Mouse (Mus musculus) 3T3-L1 (cell line): ENCODE data around the gene C2cd5.

Experiments
- DNase-seq: peaks from one replicate; pipeline ENCODE4 v3.0.0-alpha.2; 2015; ENCODE audit warnings: low read depth, low spot score

C2cd5 gene

DNA sequence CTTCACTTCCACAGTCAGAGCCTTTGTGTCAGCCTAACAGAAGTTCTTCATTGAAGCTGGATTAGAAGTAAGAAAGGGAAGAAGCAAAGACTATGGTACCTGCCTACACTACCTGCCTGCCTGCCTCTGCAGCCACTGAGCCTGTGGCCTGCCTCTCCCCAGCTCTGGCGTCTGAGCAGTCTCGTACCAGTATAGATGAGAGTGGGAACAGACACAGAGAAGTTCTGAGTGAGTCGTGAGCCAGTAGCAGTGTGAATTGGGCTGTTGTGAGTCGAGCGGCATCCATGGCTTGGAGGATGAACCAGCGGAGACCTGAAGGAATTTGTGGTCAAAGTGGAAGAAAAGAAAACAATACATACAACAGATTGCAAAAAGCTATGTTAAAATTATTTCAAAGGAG, 26.5 kb downstream of the C2cd5 start:
- DNase-seq: peak; percentile 62

GRCm38 (mm10) chr6:143072412-143073014, 27.4 kb downstream of the C2cd5 start:
- peak; percentile 89 for DNase-seq

- DNase-seq: no peak
Observed at GRCm38 (mm10) chr6:143070736-143071135, 29.2 kb downstream of the C2cd5 start.

DNA sequence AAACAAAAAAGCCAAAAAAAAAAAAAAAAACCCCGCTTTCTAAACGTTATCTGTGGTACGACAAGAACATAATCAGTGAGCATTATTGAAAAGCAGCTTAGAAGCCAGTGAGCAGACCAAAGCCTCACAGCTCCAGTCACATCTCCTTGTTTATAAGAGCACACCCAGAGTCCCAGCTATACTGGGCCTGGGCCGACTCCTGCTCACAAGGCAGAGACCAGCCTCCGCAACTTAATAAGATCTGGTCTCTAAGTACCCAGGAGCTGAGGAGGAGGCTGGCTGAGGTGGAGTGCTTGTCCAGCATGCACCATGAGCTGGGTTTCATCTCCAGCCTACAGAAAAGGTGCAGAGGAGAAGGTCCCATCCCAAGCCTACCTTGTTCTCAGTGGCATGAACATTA, 29.9 kb downstream of the C2cd5 start:
- DNase-seq: no peak

- DNase-seq: no peak
Observed at GRCm38 (mm10) chr6:143069606-143070005, 30.3 kb downstream of the C2cd5 start.

GRCm38 (mm10) chr6:143068181-143068915, 31.6 kb downstream of the C2cd5 start:
- DNase-seq: no peak

DNA sequence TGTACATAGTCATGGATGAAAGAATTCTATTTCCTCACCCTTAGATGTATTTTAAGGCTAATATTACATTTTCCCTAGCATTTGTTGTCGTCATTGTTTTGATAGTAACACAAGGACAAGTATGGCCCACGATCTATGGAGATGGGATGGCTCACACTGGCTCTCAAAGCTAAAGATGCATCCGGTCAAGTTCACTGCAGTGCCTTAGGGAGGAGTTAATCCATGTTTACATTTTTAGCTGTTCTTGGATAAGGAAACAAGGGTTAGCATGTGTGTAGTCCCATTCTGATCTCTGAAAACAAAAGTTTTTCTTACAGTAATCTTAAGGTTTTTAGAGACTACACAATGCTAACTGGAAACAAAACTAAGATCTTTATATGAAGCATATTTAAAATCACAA, 32.3 kb downstream of the C2cd5 start:
- no peak for DNase-seq

DNA sequence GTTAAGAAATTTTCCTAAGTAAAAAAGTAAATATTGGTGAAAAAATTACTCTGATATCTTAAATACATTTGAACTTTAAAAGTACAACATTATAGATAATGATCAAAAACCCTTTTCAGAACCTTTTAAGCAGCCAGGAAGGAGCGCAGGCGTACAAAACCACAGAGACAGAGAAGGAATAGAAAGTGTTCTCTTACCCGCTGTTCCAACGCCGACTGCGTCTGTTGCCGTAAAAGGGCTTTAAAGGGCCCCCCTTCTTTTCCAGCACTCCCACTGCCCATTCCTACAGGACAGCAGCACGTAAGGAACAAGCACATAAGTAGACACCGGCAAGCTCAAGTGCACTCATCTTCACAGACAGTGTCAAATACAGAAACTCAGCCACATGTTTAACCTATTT, 33.1 kb downstream of the C2cd5 start:
- no peak for DNase-seq

GRCm38 (mm10) chr6:143064047-143064446, 35.9 kb downstream of the C2cd5 start:
- DNase-seq: no peak

DNA sequence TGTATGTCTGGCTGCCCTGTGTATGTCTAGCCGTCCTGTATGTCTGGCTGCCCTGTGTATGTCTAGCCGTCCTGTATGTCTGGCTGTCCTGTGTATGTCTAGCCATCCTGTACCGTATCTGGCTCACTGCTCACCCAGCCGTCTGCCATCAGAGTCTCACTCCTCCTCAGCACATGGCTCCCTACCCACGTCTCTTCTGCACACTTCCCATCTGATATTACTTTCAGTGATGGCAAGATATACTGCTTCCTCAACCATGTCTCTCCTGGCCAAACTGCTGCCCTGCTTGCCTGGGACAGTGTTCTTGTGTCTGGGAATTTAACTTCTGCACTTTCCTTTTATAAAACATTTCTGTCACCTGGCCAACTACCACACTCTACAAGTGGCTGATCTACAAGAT, 42.3 kb downstream of the C2cd5 start:
- DNase-seq: no peak

GRCm38 (mm10) chr6:143051566-143051965, 48.4 kb downstream of the C2cd5 start:
- no peak for DNase-seq

DNA sequence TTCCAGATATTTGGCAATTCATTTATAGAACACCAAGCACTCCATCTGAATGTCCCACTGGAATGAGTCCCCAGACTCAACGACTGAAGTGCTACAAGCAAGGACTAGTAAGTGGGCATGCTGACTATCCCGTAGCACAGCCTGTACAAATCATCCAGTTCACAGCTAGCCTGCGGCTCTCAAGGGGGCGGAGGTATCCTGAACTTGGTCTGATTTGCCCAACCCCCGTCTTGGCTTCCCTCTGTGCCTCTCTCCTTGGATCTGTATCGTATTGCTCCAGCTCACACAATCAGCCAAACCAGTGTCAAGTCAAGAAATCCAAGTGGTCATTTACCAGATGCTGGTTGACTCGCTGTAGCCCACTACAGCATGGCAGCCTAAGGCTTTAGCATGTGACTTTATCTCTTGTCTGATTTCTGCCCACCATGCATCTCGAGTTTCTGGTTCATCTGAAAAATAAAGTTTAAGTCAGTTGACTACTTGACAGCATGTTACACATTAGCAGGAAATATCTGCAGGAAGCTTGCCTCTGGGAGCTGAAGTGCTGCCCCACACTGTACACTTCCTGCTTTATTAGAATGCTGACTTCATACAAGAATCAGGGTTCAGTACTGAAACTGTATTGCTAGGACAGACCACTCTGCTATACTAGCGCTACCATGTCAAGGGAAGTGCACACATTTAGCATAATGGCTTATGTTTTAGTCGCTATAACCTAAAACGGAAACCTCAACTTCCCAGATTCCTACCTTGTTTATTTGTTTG, 50.0 kb downstream of the C2cd5 start:
- DNase-seq: no peak

DNA sequence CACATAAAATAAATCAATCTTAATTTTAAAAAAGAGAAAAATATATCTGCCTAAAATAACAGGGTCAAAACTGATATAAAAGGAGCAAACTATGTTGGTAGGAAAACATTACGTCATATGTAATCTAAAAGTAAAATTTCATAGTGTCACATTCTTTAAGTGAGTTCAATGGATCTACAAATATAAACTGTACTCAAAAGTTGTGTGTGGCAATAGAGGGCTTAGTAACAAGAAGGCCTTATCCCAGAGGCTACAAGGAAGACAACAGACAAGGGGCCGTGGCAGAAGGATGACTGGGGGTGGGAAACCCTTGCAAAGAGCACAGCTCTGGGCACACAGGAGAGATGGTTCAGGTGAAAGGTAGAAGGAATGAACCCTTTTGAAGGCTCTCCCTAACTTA, 50.8 kb downstream of the C2cd5 start:
- no peak for DNase-seq

GRCm38 (mm10) chr6:143047538-143048258, 52.2 kb downstream of the C2cd5 start:
- no peak for DNase-seq

GRCm38 (mm10) chr6:143041578-143041977, 58.4 kb downstream of the C2cd5 start:
- no peak for DNase-seq

DNA sequence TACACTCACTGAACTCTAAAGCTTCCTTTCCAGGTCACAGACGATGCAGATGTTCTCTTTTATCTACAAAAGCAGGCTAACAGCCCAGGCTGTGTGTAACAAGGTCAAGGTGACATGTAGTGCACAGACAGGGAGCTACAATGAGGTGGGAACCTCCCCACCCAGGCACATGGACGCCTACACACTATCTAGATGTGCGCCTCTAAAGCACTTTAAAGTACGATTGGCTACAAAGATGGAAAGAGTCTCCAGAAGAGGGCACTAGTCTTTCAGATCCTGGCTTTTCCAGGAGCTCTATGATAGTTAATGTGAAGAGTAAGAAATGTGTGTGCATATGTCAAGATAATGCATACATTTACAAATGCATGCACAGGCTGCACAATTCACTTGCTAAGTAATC, 64.7 kb downstream of the C2cd5 start:
- DNase-seq: no peak

DNA sequence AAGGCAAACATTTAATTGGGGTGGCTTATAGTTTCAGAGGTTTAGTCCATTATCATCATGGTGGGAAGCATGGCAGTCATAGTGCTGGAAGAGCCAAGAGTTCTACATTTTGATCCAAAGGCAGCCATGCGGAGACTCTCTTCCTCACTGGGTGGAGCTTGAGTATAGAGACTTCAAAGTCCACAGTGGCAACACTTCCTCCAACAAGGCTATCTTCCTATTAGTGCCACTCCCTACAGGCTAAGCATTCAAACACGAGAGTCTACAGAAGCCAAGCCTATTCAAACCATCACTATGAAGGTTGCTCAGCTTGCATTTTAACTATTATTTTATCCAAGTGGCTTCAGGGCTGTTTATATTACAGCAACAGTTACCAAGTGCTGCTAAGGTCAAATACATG, 65.4 kb downstream of the C2cd5 start:
- DNase-seq: no peak

- no peak for DNase-seq
Observed at GRCm38 (mm10) chr6:143030521-143030920, 69.4 kb downstream of the C2cd5 start.

GRCm38 (mm10) chr6:143027896-143028295, 72.0 kb downstream of the C2cd5 start:
- DNase-seq: no peak

- no peak for DNase-seq
Observed at GRCm38 (mm10) chr6:143027402-143027801, 72.5 kb downstream of the C2cd5 start.

- no peak for DNase-seq
Observed at GRCm38 (mm10) chr6:143023691-143024090, 76.2 kb downstream of the C2cd5 start.

DNA sequence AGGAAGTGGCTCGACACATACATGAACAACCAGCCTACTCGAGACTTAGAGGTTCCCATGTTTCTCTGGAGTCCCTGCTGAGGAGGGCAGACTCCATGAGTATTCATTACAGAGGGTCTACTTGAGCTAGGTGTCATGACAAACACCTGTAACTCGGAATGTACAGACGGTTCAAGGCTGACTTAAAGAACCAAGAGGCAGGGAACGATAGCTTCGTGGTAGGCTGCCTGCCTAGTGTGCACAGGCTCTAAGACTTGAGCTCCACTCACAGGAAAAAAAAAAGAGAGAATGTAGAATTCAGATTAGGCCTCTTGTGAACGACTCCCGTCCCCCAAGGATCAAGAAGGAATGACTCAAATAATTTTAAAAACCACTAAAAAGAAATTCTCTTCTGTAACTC, 78.2 kb downstream of the C2cd5 start:
- DNase-seq: no peak
